Mouse (Mus musculus) lung, embryonic 14.5 days (tissue): ENCODE measurements around the gene Sowahb. TPM values are rescaled to one million over a fixed set of nuclear protein-coding genes. Genes with fewer than 3 reads are reported as not detected.

Experiments used
- ATAC-seq: fragments of 200-750 bp; cut with Nextera tagmentation; 2 replicates; pipeline ENCODE4 v1.8.0; 2017; ENCODE audit warnings: mild to moderate bottlenecking, moderate TSS enrichment, moderate library complexity; ENCODE audit not compliant: insufficient read depth
- DNase-seq: peaks from one replicate; pipeline ENCODE4 v3.0.0-alpha.2; 2015
- H3K27ac ChIP-seq: fragments of 300-500 bp; sonication (generic); 2 replicates; pipeline ENCODE4 v1.5.1; 2014; ENCODE audit warnings: low read depth, mild to moderate bottlenecking, moderate library complexity
- H3K27me3 ChIP-seq: fragments of 300-500 bp; sonication (generic); 2 replicates; pipeline ENCODE4 v1.6.1; 2014; ENCODE audit warnings: low read length, control low read depth; ENCODE audit not compliant: insufficient read depth
- H3K36me3 ChIP-seq: fragments of 300-500 bp; sonication (generic); 2 replicates; pipeline ENCODE4 v1.6.1; 2014; ENCODE audit warnings: control low read depth; ENCODE audit not compliant: insufficient read depth
- H3K4me1 ChIP-seq: fragments of 300-500 bp; sonication (generic); 2 replicates; pipeline ENCODE4 v1.6.1; 2014; ENCODE audit warnings: antibody characterized with exemption, control low read depth; ENCODE audit not compliant: insufficient read depth
- H3K4me2 ChIP-seq: fragments of 300-500 bp; sonication (generic); 2 replicates; pipeline ENCODE4 v1.6.1; 2014; ENCODE audit warnings: mild to moderate bottlenecking
- H3K4me3 ChIP-seq: fragments of 300-500 bp; sonication (generic); 2 replicates; pipeline ENCODE4 v1.5.1; 2014; ENCODE audit warnings: low read depth, low read length
- H3K9ac ChIP-seq: fragments of 300-500 bp; sonication (generic); 2 replicates; pipeline ENCODE4 v1.6.1; 2014
- H3K9me3 ChIP-seq: fragments of 300-500 bp; sonication (generic); 2 replicates; pipeline ENCODE4 v1.6.1; 2016; ENCODE audit warnings: low read depth, low read length, control low read depth
- CTCF ChIP-seq: IDR thresholded peaks from 2 replicates; pipeline ENCODE4 v1.5.1; 2016; ENCODE audit warnings: antibody characterized with exemption, low read depth
- WGBS: fragments of 180-500 bp; shearing (Covaris S2); extraction: QIAGEN DNeasy Blood & Tissue Kit; methylation state at CpG from one replicate; pipeline ENCODE4 v1.1.7; 2014; 5-methylcytosine and 5-hydroxymethylcytosine counted together
- polyA plus RNA-seq: library from polyadenylated mRNA; unstranded; fragments of >200 nt; fragmentation: Nextera tagmentation; extraction: Ambion mirVana; gene quantifications from 2 replicates; pipeline ENCODE4 v1.2.1, GENCODE M21; 2014

Sowahb gene
- polyA plus RNA-seq, 1 experiment from 2014 or later: 2.0 TPM

DNA sequence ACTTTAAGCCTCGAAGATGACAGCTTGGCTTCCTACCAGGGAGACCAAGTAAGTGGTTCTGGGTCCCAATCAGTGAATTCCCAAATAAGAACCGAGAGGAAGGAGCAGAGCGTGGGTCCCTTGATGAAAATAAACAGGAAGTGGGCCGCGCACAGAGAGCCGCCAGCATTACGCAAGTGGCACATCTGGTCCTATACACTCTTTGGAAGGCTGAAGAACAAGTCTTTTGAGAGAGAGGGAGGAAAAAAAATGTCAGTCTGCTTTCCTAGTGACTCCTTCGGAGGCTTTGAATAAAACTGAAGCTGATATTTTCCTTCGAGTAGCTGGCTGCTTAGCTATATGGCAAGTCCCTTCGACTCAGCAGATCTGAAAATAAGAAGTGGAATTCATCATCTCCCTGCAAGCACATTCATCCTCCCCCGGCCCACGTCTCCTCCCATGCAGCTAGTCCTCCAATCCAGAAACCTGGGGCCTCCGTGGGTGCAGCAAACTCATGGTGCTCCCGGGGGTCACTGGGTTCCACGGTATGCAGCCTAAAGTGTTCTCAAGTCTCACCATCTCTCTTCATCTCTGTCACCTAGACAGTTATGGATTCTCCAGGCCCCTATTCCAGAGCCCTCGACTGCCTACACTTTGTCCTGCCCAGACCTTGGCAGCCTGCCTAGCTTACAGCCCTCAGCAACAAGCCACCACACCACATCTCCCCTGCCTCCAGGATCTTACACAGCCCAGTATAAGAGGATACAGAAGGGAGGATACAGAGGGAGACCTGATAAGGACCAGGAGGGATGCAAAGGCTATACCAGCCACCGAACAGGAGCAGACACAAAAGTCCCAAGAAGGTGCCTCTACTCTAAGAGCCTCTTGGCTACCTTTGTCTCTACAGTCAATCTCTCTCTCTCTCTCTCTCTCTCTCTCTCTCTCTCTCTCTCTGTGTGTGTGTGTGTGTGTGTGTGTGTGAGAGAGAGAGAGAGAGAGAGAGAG lies 43.8 kb downstream of the Sowahb start:
- Histone ChIP-seq H3K4me3 (no peak overlapping the region), H3K36me3 (no peaks in the 10 kb centered on the region), H3K27ac (peak overlapping the region; percentile 98), H3K4me1 (peaks cover 28% of the 10 kb centered on the region), H3K9ac (0 out of 2 replicates have a peak overlapping the region, but pooled peaks have one; percentile 24), H3K27me3 (no peaks in the 10 kb centered on the region), H3K9me3 (no peaks in the 10 kb centered on the region), H3K4me2 (peak overlapping the region; percentile 33; the same call in 1 of the 2 replicates)
- TF ChIP-seq CTCF: no peak
- WGBS: 19% methylated on average over 17 of the region's 17 CpGs
- DNase-seq (peak; percentile 93), ATAC-seq (peak; percentile 52)

DNA sequence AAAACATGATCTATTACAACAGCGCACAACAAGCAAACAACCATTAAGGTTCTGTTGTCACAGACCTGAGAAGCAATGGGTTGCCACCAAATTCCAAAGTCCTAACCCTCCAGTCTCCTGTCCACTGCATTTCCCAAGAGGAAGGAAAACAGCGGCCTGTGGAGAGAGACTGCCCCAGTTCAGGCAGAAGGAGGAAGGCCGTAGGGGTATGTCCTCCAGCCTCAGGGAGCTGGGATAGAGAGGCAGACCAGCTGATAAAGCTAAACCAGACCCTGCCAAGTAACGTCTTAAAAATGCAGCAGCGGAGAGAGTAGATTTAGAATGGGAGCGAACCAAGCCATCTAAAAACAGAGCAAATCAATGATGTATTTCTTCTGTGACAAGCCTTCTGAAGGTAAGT lies 44.8 kb downstream of the Sowahb start:
- peaks cover 24% of the 10 kb centered on the region for H3K4me1 ChIP-seq
- no peak for ATAC-seq
- WGBS: 55% methylated on average over 6 of the region's 6 CpGs

GRCm38 (mm10) chr5:92998494-92999016 lies 46.3 kb downstream of the Sowahb start:
- Histone ChIP-seq H3K36me3 (no peaks in the 10 kb centered on the region), H3K4me2 (no peak overlapping the region), H3K4me3 (no peak overlapping the region), H3K4me1 (peaks cover 24% of the 10 kb centered on the region), H3K27ac (peak overlapping the region; percentile 96), H3K9ac (no peak overlapping the region), H3K9me3 (no peaks in the 10 kb centered on the region), H3K27me3 (no peaks in the 10 kb centered on the region)
- DNase-seq: no peak
- no peak for TF ChIP-seq CTCF
- no peak for ATAC-seq
- 24% methylated on average over 5 of the region's 5 CpGs for WGBS

More for the DNA sequence above, 44.8 kb downstream of the Sowahb start:
- no peak overlapping the region for H3K9ac ChIP-seq
- DNase-seq: peak; percentile 35
- no peak overlapping the region for H3K4me2 ChIP-seq
- no peaks in the 10 kb centered on the region for H3K9me3 ChIP-seq
- H3K27ac ChIP-seq: peak overlapping the region; percentile 98
- no peak for TF ChIP-seq CTCF
- no peaks in the 10 kb centered on the region for H3K27me3 ChIP-seq
- H3K4me3 ChIP-seq: no peak overlapping the region
- no peaks in the 10 kb centered on the region for H3K36me3 ChIP-seq

GRCm38 (mm10) chr5:92997428-92998120 lies 47.2 kb downstream of the Sowahb start:
- Histone ChIP-seq H3K4me3 (no peak overlapping the region), H3K9me3 (no peaks in the 10 kb centered on the region), H3K9ac (no peak overlapping the region), H3K4me1 (peaks cover 24% of the 10 kb centered on the region), H3K4me2 (peak overlapping the region; percentile 34), H3K27me3 (no peaks in the 10 kb centered on the region), H3K27ac (peak overlapping the region; percentile 96), H3K36me3 (no peaks in the 10 kb centered on the region)
- TF ChIP-seq CTCF: no peak
- WGBS: 17% methylated on average over 5 of the region's 5 CpGs
- peak; percentile 94 for ATAC-seq
- DNase-seq: peak; percentile 92

GRCm38 (mm10) chr5:92994861-92995260 lies 50.0 kb downstream of the Sowahb start:
- no peak overlapping the region for H3K4me3 ChIP-seq
- no peak for ATAC-seq
- WGBS: 66% methylated on average over 2 of the region's 2 CpGs

GRCm38 (mm10) chr5:92994309-92994708 lies 50.5 kb downstream of the Sowahb start:
- H3K27me3 ChIP-seq: no peaks in the 10 kb centered on the region
- no peak for ATAC-seq
- H3K27ac ChIP-seq: no peak overlapping the region; the same call in 1 of the 2 replicates
- H3K4me3 ChIP-seq: no peak overlapping the region
- H3K9me3 ChIP-seq: no peaks in the 10 kb centered on the region
- no peaks in the 10 kb centered on the region for H3K36me3 ChIP-seq
- WGBS: 79% methylated on average over 6 of the region's 6 CpGs
- no peak for TF ChIP-seq CTCF
- DNase-seq: no peak
- H3K9ac ChIP-seq: no peak overlapping the region
- peaks cover 17% of the 10 kb centered on the region for H3K4me1 ChIP-seq
- no peak overlapping the region for H3K4me2 ChIP-seq

More at GRCm38 (mm10) chr5:92994861-92995260, 50.0 kb downstream of the Sowahb start:
- Histone ChIP-seq H3K36me3 (no peaks in the 10 kb centered on the region), H3K4me1 (peaks cover 17% of the 10 kb centered on the region), H3K27me3 (no peaks in the 10 kb centered on the region), H3K9me3 (no peaks in the 10 kb centered on the region), H3K27ac (no peak overlapping the region; the same call in 1 of the 2 replicates), H3K9ac (no peak overlapping the region), H3K4me2 (no peak overlapping the region)
- TF ChIP-seq CTCF: no peak
- DNase-seq: peak; percentile 72
